Mouse (Mus musculus) ES-CJ7 (cell line): ENCODE data around the gene Tmem53.

Experiments used
- DNase-seq: peaks from one replicate; pipeline ENCODE4 v3.0.0; 2011; ENCODE audit warnings: low read depth, low spot score

Gene Tmem53

GRCm38 (mm10) chr4:117314849-117315500 lies 63.2 kb downstream of the Tmem53 start:
- DNase-seq, result no peak

GRCm38 (mm10) chr4:117316800-117317199 lies 65.0 kb downstream of the Tmem53 start:
- no peak for DNase-seq

GRCm38 (mm10) chr4:117317701-117318190 lies 66.0 kb downstream of the Tmem53 start:
- no peak for DNase-seq
